Mouse (Mus musculus) CH12.LX (cell line): ENCODE data around the gene Hnrnpll. TPM values are rescaled to one million over a fixed set of nuclear protein-coding genes. Genes with fewer than 3 reads are reported as not detected.

Source experiments
- DNase-seq: peaks from one replicate; pipeline ENCODE4 v3.0.0-alpha.2; 2013; ENCODE audit errors: extremely low read depth
- H3K27ac ChIP-seq: 2 replicates; pipeline ENCODE4 v1.5.1; 2012; ENCODE audit warnings: low read depth, mild to moderate bottlenecking, control low read depth, moderate library complexity; ENCODE audit not compliant: insufficient read depth
- H3K27me3 ChIP-seq: replicated peaks from 2 replicates; pipeline ENCODE3; 2012; ENCODE audit warnings: inconsistent platforms
- H3K36me3 ChIP-seq, 2 experiments: replicated peaks in 1 of 2; 2 replicates each; pipeline versions ENCODE3 to v1.6.1; 2012; ENCODE audit warnings: inconsistent platforms in 1 of 2, low read length in 1 of 2, mild to moderate bottlenecking in 1 of 2, mixed read lengths in 1 of 2, moderate library complexity in 1 of 2; ENCODE audit not compliant: control insufficient read depth in 1 of 2, insufficient read depth in 1 of 2
- H3K4me1 ChIP-seq, 2 experiments: 2 replicates each; pipeline ENCODE4 v1.6.1; 2012; ENCODE audit warnings: inconsistent platforms in 1 of 2, moderate library complexity in 1 of 2; ENCODE audit not compliant: insufficient read depth in 2 of 2, control insufficient read depth in 1 of 2
- H3K4me2 ChIP-seq: 2 replicates; pipeline ENCODE4 v1.6.1; 2012; ENCODE audit warnings: low read depth, mild to moderate bottlenecking, control low read depth; ENCODE audit not compliant: poor library complexity, insufficient read depth, severe bottlenecking
- H3K4me3 ChIP-seq, 3 experiments: fragments of 150-350 bp in 1 of 3; sonication (generic) in 1 of 3; replicated peaks in 1 of 3; 2 replicates each; pipeline versions ENCODE3 to v1.5.1; 2011 to 2012; ENCODE audit warnings: low read depth in 2 of 3, low read length in 2 of 3, mild to moderate bottlenecking in 2 of 3, moderate library complexity in 2 of 3, control low read depth in 1 of 3, improper control_type of control experiment in 1 of 3, inconsistent platforms in 1 of 3, mixed read lengths in 1 of 3; ENCODE audit not compliant: poor library complexity in 1 of 3
- H3K79me2 ChIP-seq: replicated peaks from 2 replicates; pipeline ENCODE4 v1.6.1; 2012; ENCODE audit warnings: mild to moderate bottlenecking, moderate library complexity; ENCODE audit not compliant: control insufficient read depth, poor library complexity, insufficient read depth, severe bottlenecking; ENCODE audit errors: extremely low read depth
- H3K9ac ChIP-seq: 2 replicates; pipeline ENCODE4 v1.6.1; 2012; ENCODE audit warnings: low read depth, mild to moderate bottlenecking, control low read depth, moderate library complexity; ENCODE audit not compliant: insufficient read depth
- H3K9me3 ChIP-seq: replicated peaks from 2 replicates; pipeline ENCODE3; 2012; ENCODE audit warnings: low read length, inconsistent platforms, mixed read lengths
- BHLHE40 ChIP-seq: IDR thresholded peaks from 2 replicates; pipeline ENCODE4 v1.6.1; 2011; ENCODE audit warnings: mild to moderate bottlenecking, low read depth, low read length, improper control_type of control experiment
- CHD2 ChIP-seq: IDR thresholded peaks from 2 replicates; pipeline ENCODE4 v1.6.1; 2011; ENCODE audit warnings: low read length, improper control_type of control experiment
- CTCF ChIP-seq, 2 experiments: IDR thresholded peaks in 1 of 2; conservative IDR thresholded peaks in 1 of 2; 2 replicates each; pipeline ENCODE4 v1.5.1; 2011 to 2012; ENCODE audit warnings: low read depth in 2 of 2, low read length in 2 of 2, improper control_type of control experiment in 1 of 2, inconsistent platforms in 1 of 2, mild to moderate bottlenecking in 1 of 2, moderate library complexity in 1 of 2
- E2F4 ChIP-seq: IDR thresholded peaks from 2 replicates; pipeline ENCODE4 v1.6.1; 2011; ENCODE audit warnings: low read depth, low read length, improper control_type of control experiment; ENCODE audit not compliant: insufficient replicate concordance
- GABPA ChIP-seq: IDR thresholded peaks from 2 replicates; pipeline ENCODE4 v1.6.1; 2012; ENCODE audit warnings: low read depth, low read length, improper control_type of control experiment, inconsistent platforms; ENCODE audit not compliant: insufficient replicate concordance
- KAT2A ChIP-seq: IDR thresholded peaks from 2 replicates; pipeline ENCODE4 v1.6.1; 2012; ENCODE audit warnings: low read length, improper control_type of control experiment, inconsistent platforms; ENCODE audit not compliant: insufficient replicate concordance
- MAFK ChIP-seq: IDR thresholded peaks from 2 replicates; pipeline ENCODE4 v1.6.1; 2011; ENCODE audit warnings: low read length, improper control_type of control experiment; ENCODE audit not compliant: insufficient replicate concordance
- MAZ ChIP-seq: IDR thresholded peaks from 2 replicates; pipeline ENCODE4 v1.6.1; 2012; ENCODE audit warnings: low read depth, mild to moderate bottlenecking, inconsistent platforms, low read length, improper control_type of control experiment, moderate library complexity
- MXI1 ChIP-seq: IDR thresholded peaks from 2 replicates; pipeline ENCODE4 v1.6.1; 2011; ENCODE audit warnings: mild to moderate bottlenecking, low read depth, low read length, improper control_type of control experiment
- NELFE ChIP-seq: IDR thresholded peaks from 2 replicates; pipeline ENCODE4 v1.6.1; 2011; ENCODE audit warnings: low read depth, low read length, improper control_type of control experiment
- NRF1 ChIP-seq: IDR thresholded peaks from 2 replicates; pipeline ENCODE4 v1.6.1; 2014; ENCODE audit warnings: low read depth, mild to moderate bottlenecking, inconsistent platforms, low read length, improper control_type of control experiment, moderate library complexity
- PAX5 ChIP-seq: IDR thresholded peaks from 2 replicates; pipeline ENCODE4 v1.6.1; 2012; ENCODE audit warnings: low read length, inconsistent platforms, mixed read lengths
- POLR2A ChIP-seq: IDR thresholded peaks from 2 replicates; pipeline ENCODE4 v1.6.1; 2011; ENCODE audit warnings: low read depth, mild to moderate bottlenecking, improper control_type of control experiment, low read length
- POLR2AphosphoS2 ChIP-seq: IDR thresholded peaks from 2 replicates; pipeline ENCODE4 v1.6.1; 2011; ENCODE audit warnings: low read depth, low read length, improper control_type of control experiment
- RAD21 ChIP-seq: IDR thresholded peaks from 2 replicates; pipeline ENCODE4 v1.6.1; 2011; ENCODE audit warnings: low read depth, mild to moderate bottlenecking, low read length, improper control_type of control experiment, moderate library complexity
- RCOR1 ChIP-seq: conservative IDR thresholded peaks from 2 replicates; pipeline ENCODE4 v1.6.1; 2012; ENCODE audit warnings: low read depth, mild to moderate bottlenecking, inconsistent platforms, low read length, improper control_type of control experiment
- SIN3A ChIP-seq: IDR thresholded peaks from 2 replicates; pipeline ENCODE4 v1.6.1; 2012; ENCODE audit warnings: low read length, improper control_type of control experiment, inconsistent platforms
- SMC3 ChIP-seq: IDR thresholded peaks from 2 replicates; pipeline ENCODE4 v1.6.1; 2011; ENCODE audit warnings: low read depth, low read length, improper control_type of control experiment
- TBP ChIP-seq: conservative IDR thresholded peaks from 2 replicates; pipeline ENCODE4 v1.6.1; 2011; ENCODE audit warnings: low read depth, low read length, improper control_type of control experiment
- UBTF ChIP-seq: IDR thresholded peaks from 2 replicates; pipeline ENCODE4 v1.6.1; 2012; ENCODE audit warnings: low read depth, mild to moderate bottlenecking, inconsistent platforms, low read length, improper control_type of control experiment, moderate library complexity
- USF1 ChIP-seq: IDR thresholded peaks from 2 replicates; pipeline ENCODE4 v1.6.1; 2014; ENCODE audit warnings: low read depth, mild to moderate bottlenecking, inconsistent platforms, low read length, improper control_type of control experiment
- USF2 ChIP-seq: conservative IDR thresholded peaks from 2 replicates; pipeline ENCODE4 v1.6.1; 2011; ENCODE audit warnings: low read depth, low read length, improper control_type of control experiment
- ZKSCAN1 ChIP-seq: IDR thresholded peaks from 2 replicates; pipeline ENCODE4 v1.6.1; 2012; ENCODE audit warnings: low read depth, inconsistent platforms, low read length, improper control_type of control experiment, borderline replicate concordance
- ZMIZ1 ChIP-seq: IDR thresholded peaks from 2 replicates; pipeline ENCODE4 v1.6.1; 2012; ENCODE audit warnings: low read depth, mild to moderate bottlenecking, inconsistent platforms, low read length, improper control_type of control experiment
- dilution Hi-C: fragments of 300-500 bp; cut with MboI; formaldehyde crosslinking; loops from 2 replicates; pipeline ENCODE4 v1.14.3; 2020; ENCODE audit warnings: low sequenced_read_pairs; ENCODE audit not compliant: extremely low pct_unique_long_range_greater_than_20kb, extremely low pct_ligation_motif_present
- in situ Hi-C: fragments of 300-500 bp; cut with MboI; formaldehyde crosslinking; loops from 3 replicates; pipeline ENCODE4 v1.14.3; 2019; ENCODE audit warnings: low sequenced_read_pairs, low pct_ligation_motif_present, low pct_unique_long_range_greater_than_20kb, mixed read lengths
- polyA plus RNA-seq: library from polyadenylated mRNA; unstranded; fragments of >175 nt; gene quantifications from 2 replicates; pipeline ENCODE4 v1.2.1, GENCODE M21; 2012; ENCODE audit warnings: low read depth; ENCODE audit not compliant: insufficient read length
- total RNA-seq, 2 experiments: library from RNA; depleted of rRNA; stranded (reverse); fragments of 300-350 nt in 1 of 2; fragments of >200 nt in 1 of 2; gene quantifications; 2 replicates each; pipeline ENCODE4 v1.2.3; 2012 to 2014

The Hnrnpll gene
- total and polyA plus RNA-seq, 3 experiments, result 14.4 to 24.1 (median 22.3) TPM

- no peak overlapping the region for H3K4me3 ChIP-seq
Observed at GRCm38 (mm10) chr17:80018976-80019541, 43.1 kb downstream of the Hnrnpll start.

GRCm38 (mm10) chr17:80018239-80018975, 43.7 kb downstream of the Hnrnpll start:
- H3K4me2 ChIP-seq, result no peak overlapping the region

More at GRCm38 (mm10) chr17:80018976-80019541, 43.1 kb downstream of the Hnrnpll start:
- no peak for DNase-seq
- H3K79me2 ChIP-seq, result no peaks in the 10 kb centered on the region
- H3K9ac ChIP-seq, result no peak overlapping the region
- in situ Hi-C loops, result loop anchor here (10.0 kb wide), 1 partner anchor 334 kb away; no protein-coding TSS in a partner anchor
- H3K27me3 ChIP-seq, result no peaks in the 10 kb centered on the region
- H3K4me1 ChIP-seq, result no peaks in the 10 kb centered on the region
- no peaks in the 10 kb centered on the region for H3K9me3 ChIP-seq
- no peak for TF ChIP-seq ZMIZ1
- TF ChIP-seq CTCF (conservative IDR thresholded peaks at IDR 0.05 in 1 of 2, IDR thresholded peaks at IDR 0.05 in 1 of 2; ENCODE audit: low read depth in 2 of 2, low read length in 2 of 2), result peak in 1 of 2 experiments; percentile 64; a peak in 2 of 4 replicates
- TF ChIP-seq BHLHE40, result no peak
- TF ChIP-seq E2F4, result no peak
- no peak for TF ChIP-seq CHD2
- peak; percentile 63 for TF ChIP-seq SMC3
- TF ChIP-seq ZKSCAN1, result no peak
- TF ChIP-seq MXI1, result no peak
- TF ChIP-seq TBP, result no peak
- no peak for TF ChIP-seq NELFE
- TF ChIP-seq NRF1, result peak; percentile 69
- TF ChIP-seq POLR2A, result no peak
- TF ChIP-seq PAX5, result no peak
- TF ChIP-seq RAD21, result peak; percentile 44
- no peak for TF ChIP-seq USF1
- no peak for TF ChIP-seq MAFK
- TF ChIP-seq MAZ, result no peak
- no peak for TF ChIP-seq USF2
- no peak for TF ChIP-seq KAT2A
- TF ChIP-seq, all 38 proteins: peak for 4
- no peak overlapping the region for H3K4me2 ChIP-seq
- no peaks in the 10 kb centered on the region for H3K36me3 ChIP-seq
- dilution Hi-C loops, result no loop called here
- H3K27ac ChIP-seq, result no peak overlapping the region

More at GRCm38 (mm10) chr17:80018239-80018975, 43.7 kb downstream of the Hnrnpll start:
- no peaks in the 10 kb centered on the region for H3K36me3 ChIP-seq
- no peak overlapping the region for H3K4me3 ChIP-seq
- H3K27ac ChIP-seq, result no peak overlapping the region
- in situ Hi-C loops, result loop anchor here (10.0 kb wide), 1 partner anchor 334 kb away; no protein-coding TSS in a partner anchor
- H3K9ac ChIP-seq, result no peak overlapping the region
- no peaks in the 10 kb centered on the region for H3K4me1 ChIP-seq
- H3K27me3 ChIP-seq, result no peaks in the 10 kb centered on the region
- dilution Hi-C loops, result no loop called here
- TF ChIP-seq NRF1 (no peak), RCOR1 (no peak), POLR2AphosphoS2 (no peak), UBTF (no peak), SIN3A (no peak), GABPA (no peak), USF1 (no peak), MAZ (no peak)
- no peaks in the 10 kb centered on the region for H3K79me2 ChIP-seq
- no peaks in the 10 kb centered on the region for H3K9me3 ChIP-seq
- no peak for DNase-seq
